Mouse (Mus musculus): ENCODE measurements at regions not wholly inside any gene's neighbourhood (a gene's known extent, or its start where the extent isn't known, plus 50 kb on each side); places are given as distances from the start of the nearest gene placed in this dataset.

- Histone ChIP-seq H3K9ac (ENCODE audit: low read length) (no peak overlapping the region), H3K4me1 (ENCODE audit: control insufficient read depth, insufficient read depth, low read length) (no peaks in the 10 kb centered on the region), H3K4me2 (ENCODE audit: low read length) (no peak overlapping the region), H3K4me3 (ENCODE audit: low read depth, low read length) (no peak overlapping the region), H3K36me3 (ENCODE audit: control insufficient read depth, insufficient read depth, low read length) (no peaks in the 10 kb centered on the region), H3K9me3 (replicated peaks; ENCODE audit: control insufficient read depth, low read length) (no peaks in the 10 kb centered on the region), H3K27ac (ENCODE audit: low read depth, low read length) (no peak overlapping the region), H3K27me3 (replicated peaks; ENCODE audit: control insufficient read depth, insufficient read depth, low read length) (no peaks in the 10 kb centered on the region)
- ATAC-seq (no peak), DNase-seq (ENCODE audit: low spot score) (no peak)
- WGBS, result 90% methylated on average over 8 of the region's 8 CpGs
Observed at GRCm38 (mm10) chr6:135451165-135451797, 88.9 kb downstream of the Emp1 start.

DNA sequence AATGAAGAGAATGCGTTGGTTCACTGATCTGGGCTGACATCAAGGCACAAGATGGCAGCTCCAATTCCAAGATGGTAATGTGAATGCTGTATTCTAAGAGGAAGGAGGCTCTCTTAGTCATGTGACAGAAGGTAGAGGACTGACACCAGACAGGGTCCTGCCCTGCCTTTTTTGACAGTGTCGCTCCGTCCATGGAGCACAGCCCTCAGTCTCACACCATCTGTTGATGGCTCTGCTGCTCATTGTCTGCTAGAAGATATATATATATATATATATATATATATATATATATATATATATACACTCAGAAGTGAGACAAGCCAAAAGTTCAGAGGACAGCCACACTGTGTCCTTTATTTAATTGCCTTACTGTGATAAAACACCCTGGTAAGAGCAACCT lies 90.7 kb downstream of the Emp1 start:
- Histone ChIP-seq H3K9ac (ENCODE audit: low read length) (no peak overlapping the region), H3K4me2 (ENCODE audit: low read length) (no peak overlapping the region), H3K4me1 (ENCODE audit: control insufficient read depth, insufficient read depth, low read length) (no peaks in the 10 kb centered on the region), H3K27me3 (replicated peaks; ENCODE audit: control insufficient read depth, insufficient read depth, low read length) (no peaks in the 10 kb centered on the region), H3K27ac (ENCODE audit: low read depth, low read length) (no peak overlapping the region), H3K9me3 (replicated peaks; ENCODE audit: control insufficient read depth, low read length) (no peaks in the 10 kb centered on the region), H3K36me3 (ENCODE audit: control insufficient read depth, insufficient read depth, low read length) (no peaks in the 10 kb centered on the region), H3K4me3 (ENCODE audit: low read depth, low read length) (no peak overlapping the region)
- WGBS, result 95% methylated on average over 3 of the region's 3 CpGs
- DNase-seq (ENCODE audit: low spot score) (no peak), ATAC-seq (no peak)

DNA sequence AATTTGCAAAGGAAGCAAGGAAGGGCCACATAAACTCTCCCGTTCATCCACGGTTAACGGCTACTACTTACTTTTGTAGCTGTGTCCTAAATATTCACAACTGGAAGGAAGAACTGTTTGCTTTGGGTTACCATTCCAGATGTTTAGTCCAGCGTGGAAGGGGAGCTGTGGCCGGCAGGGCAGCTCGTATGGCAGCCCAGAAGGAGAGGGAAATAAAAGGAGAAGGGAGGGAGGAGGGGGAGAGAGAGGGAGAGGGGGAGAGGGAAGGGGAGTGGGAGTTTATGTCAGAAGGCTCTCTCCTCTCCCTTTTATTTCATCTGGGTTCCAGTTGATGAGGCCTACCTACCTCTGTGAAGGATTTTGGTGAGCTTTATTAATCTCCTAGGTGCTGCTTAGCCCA lies 110.2 kb downstream of the Emp1 start:
- H3K4me3 ChIP-seq (ENCODE audit: low read depth, low read length), result no peak overlapping the region
- DNase-seq (ENCODE audit: low spot score), result no peak
- no peak overlapping the region for H3K27ac ChIP-seq (ENCODE audit: low read depth, low read length)
- 51% methylated on average over 6 of the region's 6 CpGs for WGBS
- no peak overlapping the region for H3K4me2 ChIP-seq (ENCODE audit: low read length)
- no peak for ATAC-seq
- H3K4me1 ChIP-seq (ENCODE audit: control insufficient read depth, insufficient read depth, low read length), result no peaks in the 10 kb centered on the region
- no peak overlapping the region for H3K9ac ChIP-seq (ENCODE audit: low read length)
- no peaks in the 10 kb centered on the region for H3K9me3 ChIP-seq (replicated peaks; ENCODE audit: control insufficient read depth, low read length)
- no peaks in the 10 kb centered on the region for H3K36me3 ChIP-seq (ENCODE audit: control insufficient read depth, insufficient read depth, low read length)
- no peaks in the 10 kb centered on the region for H3K27me3 ChIP-seq (replicated peaks; ENCODE audit: control insufficient read depth, insufficient read depth, low read length)

GRCm38 (mm10) chr6:135473146-135473545 lies 110.8 kb downstream of the Emp1 start:
- H3K27me3 ChIP-seq (replicated peaks; ENCODE audit: control insufficient read depth, insufficient read depth, low read length), result no peaks in the 10 kb centered on the region
- H3K4me1 ChIP-seq (ENCODE audit: control insufficient read depth, insufficient read depth, low read length), result no peaks in the 10 kb centered on the region
- H3K27ac ChIP-seq (ENCODE audit: low read depth, low read length), result no peak overlapping the region
- DNase-seq (ENCODE audit: low spot score), result no peak
- no peak overlapping the region for H3K9ac ChIP-seq (ENCODE audit: low read length)
- no peak overlapping the region for H3K4me3 ChIP-seq (ENCODE audit: low read depth, low read length)
- no peaks in the 10 kb centered on the region for H3K36me3 ChIP-seq (ENCODE audit: control insufficient read depth, insufficient read depth, low read length)
- no peak for ATAC-seq
- WGBS, result 86% methylated on average over 4 of the region's 4 CpGs
- H3K4me2 ChIP-seq (ENCODE audit: low read length), result no peak overlapping the region
- no peaks in the 10 kb centered on the region for H3K9me3 ChIP-seq (replicated peaks; ENCODE audit: control insufficient read depth, low read length)

DNA sequence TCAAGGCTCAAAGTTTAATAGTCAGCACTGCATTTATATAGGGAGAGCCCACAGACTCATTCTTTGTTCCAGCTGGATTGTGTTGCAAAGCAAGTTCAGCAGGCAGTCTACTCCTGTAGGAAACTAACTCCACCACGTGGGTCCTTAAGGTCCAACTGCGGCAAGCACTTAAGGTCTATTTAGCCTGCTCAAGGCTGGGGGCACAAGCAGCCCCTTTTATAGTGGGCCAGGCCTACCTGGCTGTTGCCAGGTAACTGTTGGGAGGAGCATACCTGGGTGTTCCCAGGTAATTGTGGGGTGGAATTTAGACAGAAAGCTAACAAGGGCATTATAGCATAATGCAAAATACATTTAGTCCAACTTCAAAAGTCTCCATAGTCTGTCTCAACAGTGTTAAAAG lies 126.5 kb downstream of the Emp1 start:
- no peaks in the 10 kb centered on the region for H3K36me3 ChIP-seq (ENCODE audit: control insufficient read depth, insufficient read depth, low read length)
- H3K9me3 ChIP-seq (replicated peaks; ENCODE audit: control insufficient read depth, low read length), result no peaks in the 10 kb centered on the region
- H3K9ac ChIP-seq (ENCODE audit: low read length), result no peak overlapping the region
- H3K4me2 ChIP-seq (ENCODE audit: low read length), result no peak overlapping the region
- no peak for ATAC-seq
- no peak overlapping the region for H3K4me3 ChIP-seq (ENCODE audit: low read depth, low read length)
- no peak for DNase-seq (ENCODE audit: low spot score)
- H3K27ac ChIP-seq (ENCODE audit: low read depth, low read length), result no peak overlapping the region
- 52% methylated on average over 2 of the region's 2 CpGs for WGBS
- H3K4me1 ChIP-seq (ENCODE audit: control insufficient read depth, insufficient read depth, low read length), result no peaks in the 10 kb centered on the region
- H3K27me3 ChIP-seq (replicated peaks; ENCODE audit: control insufficient read depth, insufficient read depth, low read length), result no peaks in the 10 kb centered on the region

GRCm38 (mm10) chr6:135493983-135494382 lies 131.6 kb downstream of the Emp1 start:
- ATAC-seq (no peak), DNase-seq (ENCODE audit: low spot score) (no peak)
- Histone ChIP-seq H3K4me3 (ENCODE audit: low read depth, low read length) (no peak overlapping the region), H3K27me3 (replicated peaks; ENCODE audit: control insufficient read depth, insufficient read depth, low read length) (no peaks in the 10 kb centered on the region), H3K36me3 (ENCODE audit: control insufficient read depth, insufficient read depth, low read length) (no peaks in the 10 kb centered on the region), H3K4me1 (ENCODE audit: control insufficient read depth, insufficient read depth, low read length) (no peaks in the 10 kb centered on the region), H3K27ac (ENCODE audit: low read depth, low read length) (no peak overlapping the region), H3K9me3 (replicated peaks; ENCODE audit: control insufficient read depth, low read length) (no peaks in the 10 kb centered on the region), H3K9ac (ENCODE audit: low read length) (no peak overlapping the region), H3K4me2 (ENCODE audit: low read length) (no peak overlapping the region)
- WGBS, result 94% methylated on average over 1 of the region's 1 CpGs

- ATAC-seq (no peak), DNase-seq (ENCODE audit: low spot score) (no peak)
- Histone ChIP-seq H3K9me3 (replicated peaks; ENCODE audit: control insufficient read depth, low read length) (no peaks in the 10 kb centered on the region), H3K27ac (ENCODE audit: low read depth, low read length) (no peak overlapping the region), H3K27me3 (replicated peaks; ENCODE audit: control insufficient read depth, insufficient read depth, low read length) (no peaks in the 10 kb centered on the region), H3K9ac (ENCODE audit: low read length) (no peak overlapping the region), H3K4me1 (ENCODE audit: control insufficient read depth, insufficient read depth, low read length) (no peaks in the 10 kb centered on the region), H3K4me2 (ENCODE audit: low read length) (no peak overlapping the region), H3K36me3 (ENCODE audit: control insufficient read depth, insufficient read depth, low read length) (no peaks in the 10 kb centered on the region), H3K4me3 (ENCODE audit: low read depth, low read length) (no peak overlapping the region)
- 81% methylated on average over 2 of the region's 2 CpGs for WGBS
Observed at GRCm38 (mm10) chr6:135495841-135496240, 133.5 kb downstream of the Emp1 start.

DNA sequence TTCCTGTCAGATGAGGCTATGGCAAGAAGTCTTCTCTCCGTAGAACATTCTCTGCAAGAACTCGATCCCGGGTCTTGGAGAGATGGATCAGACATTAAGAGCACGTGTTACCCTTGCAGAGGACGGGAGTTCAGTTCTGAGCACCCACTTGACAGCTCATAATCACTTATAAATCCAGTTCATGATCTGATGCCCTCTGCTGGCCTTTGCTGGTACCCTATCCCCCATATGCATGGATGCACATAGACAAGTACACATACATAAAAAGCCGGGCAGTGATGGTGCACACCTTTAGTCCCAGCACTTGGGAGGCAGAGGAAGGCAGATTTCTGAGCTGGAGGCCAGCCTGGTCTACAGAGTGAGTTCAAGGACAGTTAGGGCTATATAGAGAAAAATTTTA lies 136.2 kb downstream of the Emp1 start:
- no peak overlapping the region for H3K9ac ChIP-seq (ENCODE audit: low read length)
- no peak overlapping the region for H3K27ac ChIP-seq (ENCODE audit: low read depth, low read length)
- no peak overlapping the region for H3K4me2 ChIP-seq (ENCODE audit: low read length)
- no peaks in the 10 kb centered on the region for H3K9me3 ChIP-seq (replicated peaks; ENCODE audit: control insufficient read depth, low read length)
- no peaks in the 10 kb centered on the region for H3K4me1 ChIP-seq (ENCODE audit: control insufficient read depth, insufficient read depth, low read length)
- no peaks in the 10 kb centered on the region for H3K36me3 ChIP-seq (ENCODE audit: control insufficient read depth, insufficient read depth, low read length)
- 91% methylated on average over 6 of the region's 6 CpGs for WGBS
- H3K4me3 ChIP-seq (ENCODE audit: low read depth, low read length), result no peak overlapping the region
- DNase-seq (ENCODE audit: low spot score) (no peak), ATAC-seq (no peak)
- no peaks in the 10 kb centered on the region for H3K27me3 ChIP-seq (replicated peaks; ENCODE audit: control insufficient read depth, insufficient read depth, low read length)

DNA sequence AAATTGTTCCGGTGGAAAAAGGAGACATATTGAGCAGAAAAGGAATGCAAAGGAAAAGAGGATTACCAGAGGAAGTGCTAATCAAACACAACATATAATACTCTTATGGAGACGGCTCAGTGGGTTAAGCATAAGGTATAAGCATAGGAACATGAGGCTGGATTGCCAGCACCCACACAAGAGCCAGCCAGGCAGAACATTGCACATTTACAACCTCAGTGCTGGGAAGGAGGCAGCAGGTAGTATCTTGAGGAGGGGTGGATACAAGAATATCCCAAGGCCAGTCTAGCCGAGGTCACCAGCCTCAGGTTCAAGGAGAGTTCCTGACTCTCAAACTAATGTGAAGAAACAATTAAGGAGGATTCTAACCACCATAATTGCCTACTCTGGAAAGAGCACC lies 138.0 kb downstream of the Emp1 start:
- Histone ChIP-seq H3K9ac (ENCODE audit: low read length) (no peak overlapping the region), H3K4me3 (ENCODE audit: low read depth, low read length) (no peak overlapping the region), H3K27ac (ENCODE audit: low read depth, low read length) (no peak overlapping the region), H3K27me3 (replicated peaks; ENCODE audit: control insufficient read depth, insufficient read depth, low read length) (no peaks in the 10 kb centered on the region), H3K36me3 (ENCODE audit: control insufficient read depth, insufficient read depth, low read length) (no peaks in the 10 kb centered on the region), H3K4me1 (ENCODE audit: control insufficient read depth, insufficient read depth, low read length) (no peaks in the 10 kb centered on the region), H3K4me2 (ENCODE audit: low read length) (no peak overlapping the region), H3K9me3 (replicated peaks; ENCODE audit: control insufficient read depth, low read length) (no peaks in the 10 kb centered on the region)
- WGBS, result 86% methylated on average over 3 of the region's 3 CpGs
- no peak for ATAC-seq
- no peak for DNase-seq (ENCODE audit: low spot score)

Measured in forebrain, embryonic 14.5 days (tissue).